Mouse (Mus musculus) limb, embryonic 12.5 days (tissue): ENCODE results near the gene Gm26602. TPM values are rescaled to one million over a fixed set of nuclear protein-coding genes. Genes with fewer than 3 reads are reported as not detected.
A peak's percentile ranks its signal among the peaks of the same experiment; 100 is the strongest.
"Not testable (repeated sequence)": the region's sequence is repeated elsewhere in the genome, so short reads cannot be mapped to it uniquely, and the experiment has no call there.

Source experiments
- ATAC-seq: fragments of 200-750 bp; cut with Nextera tagmentation; 2 replicates; pipeline ENCODE4 v1.8.0; 2017; ENCODE audit warnings: low read depth, moderate TSS enrichment; ENCODE audit not compliant: insufficient number of reproducible peaks, insufficient read depth, low FRiP score, low TSS enrichment
- H3K27ac ChIP-seq: fragments of 300-500 bp; sonication (generic); 2 replicates; pipeline ENCODE4 v1.5.1; 2016; ENCODE audit warnings: mild to moderate bottlenecking, moderate library complexity
- H3K27me3 ChIP-seq: fragments of 300-500 bp; sonication (generic); 2 replicates; pipeline ENCODE4 v1.6.1; 2016; ENCODE audit warnings: mild to moderate bottlenecking, moderate library complexity
- H3K36me3 ChIP-seq: fragments of 300-500 bp; sonication (generic); 2 replicates; pipeline ENCODE4 v1.6.1; 2016; ENCODE audit warnings: mild to moderate bottlenecking, moderate library complexity
- H3K4me1 ChIP-seq: fragments of 300-500 bp; sonication (generic); replicated peaks from 2 replicates; pipeline ENCODE4 v1.6.1; 2016
- H3K4me2 ChIP-seq: fragments of 300-500 bp; sonication (generic); 2 replicates; pipeline ENCODE4 v1.6.1; 2016; ENCODE audit warnings: mild to moderate bottlenecking, moderate library complexity
- H3K4me3 ChIP-seq: fragments of 300-500 bp; sonication (generic); replicated peaks from 2 replicates; pipeline ENCODE4 v1.5.1; 2016; ENCODE audit warnings: mild to moderate bottlenecking
- H3K9ac ChIP-seq: fragments of 300-500 bp; sonication (generic); replicated peaks from 2 replicates; pipeline ENCODE4 v1.6.1; 2016; ENCODE audit warnings: mild to moderate bottlenecking, moderate library complexity
- H3K9me3 ChIP-seq: fragments of 300-500 bp; sonication (generic); 2 replicates; pipeline ENCODE4 v1.6.1; 2016; ENCODE audit warnings: mild to moderate bottlenecking, moderate library complexity
- WGBS: fragments of 180-500 bp; shearing (Covaris S2); methylation state at CpG from one replicate; pipeline ENCODE4 v1.1.7; 2016; 5-methylcytosine and 5-hydroxymethylcytosine counted together
- polyA plus RNA-seq: library from polyadenylated mRNA; unstranded; fragments of >200 nt; fragmentation: Nextera tagmentation; extraction: Ambion mirVana; gene quantifications from 2 replicates; pipeline ENCODE4 v1.2.1, GENCODE M21; 2016

The Gm26602 gene
- polyA plus RNA-seq, 1 experiment from 2014 or later: 5.5 TPM

DNA sequence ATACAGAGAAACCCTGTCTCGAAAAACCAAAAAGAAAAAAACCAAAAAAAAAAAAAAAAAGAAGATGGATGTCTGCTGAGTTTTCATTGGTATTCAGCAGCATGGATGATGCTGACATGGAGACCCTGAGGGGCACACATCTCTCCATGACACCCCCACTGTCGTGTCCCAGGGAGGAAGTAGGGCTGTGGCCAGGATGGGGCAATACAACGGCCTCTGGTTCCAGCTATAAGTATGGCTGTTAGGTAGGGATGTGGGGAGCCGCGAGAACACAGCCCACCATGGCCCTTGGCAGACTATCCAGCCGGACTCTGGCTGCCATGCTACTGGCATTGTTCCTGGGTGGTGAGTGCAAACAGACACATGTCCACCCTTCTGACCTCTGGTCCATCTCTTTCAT is 24.6 kb upstream of the Gm26602 start, which contains the start of gene Elane:
Elane (plus strand) TSS at position 194 of the 400 bp plus-strand sequence.
- Histone ChIP-seq H3K4me1 (peaks cover 21% of the 10 kb centered on the region), H3K9ac (no peak within 1 kb of the TSS), H3K27ac (no peak within 1 kb of the TSS), H3K27me3 (peaks cover 31% of the 10 kb centered on the region), H3K36me3 (no peaks in the 10 kb centered on the region), H3K9me3 (no peaks in the 10 kb centered on the region), H3K4me2 (no peak within 1 kb of the TSS), H3K4me3 (no peak within 1 kb of the TSS)
- ATAC-seq: no peak
- WGBS: 82% methylated on average over 6 of the region's 6 CpGs

GRCm38 (mm10) chr10:79886611-79887010 is 24.0 kb upstream of the Gm26602 start:
- Histone ChIP-seq H3K9me3 (no peaks in the 10 kb centered on the region), H3K4me3 (no peak overlapping the region), H3K9ac (no peak overlapping the region), H3K27me3 (peaks cover 27% of the 10 kb centered on the region), H3K27ac (no peak overlapping the region), H3K4me2 (no peak overlapping the region), H3K4me1 (peaks cover 20% of the 10 kb centered on the region), H3K36me3 (no peaks in the 10 kb centered on the region)
- WGBS: 75% methylated on average over 8 of the region's 8 CpGs
- no peak for ATAC-seq

GRCm38 (mm10) chr10:79889386-79889785 is 21.3 kb upstream of the Gm26602 start:
- no peaks in the 10 kb centered on the region for H3K4me1 ChIP-seq
- H3K9ac ChIP-seq: no peak overlapping the region
- 87% methylated on average over 2 of the region's 2 CpGs for WGBS
- H3K9me3 ChIP-seq: no peaks in the 10 kb centered on the region
- no peak overlapping the region for H3K4me3 ChIP-seq
- no peak overlapping the region for H3K4me2 ChIP-seq
- no peaks in the 10 kb centered on the region; the same call in 1 of the 2 replicates for H3K27me3 ChIP-seq
- H3K27ac ChIP-seq: no peak overlapping the region
- H3K36me3 ChIP-seq: peaks cover 7% of the 10 kb centered on the region; the same call in 1 of the 2 replicates
- ATAC-seq: no peak

GRCm38 (mm10) chr10:79890670-79891069 is 20.0 kb upstream of the Gm26602 start, which contains the start of gene Cfd:
Gene Cfd (plus strand): TSS chr10:79890853.
- 35% methylated on average over 5 of the region's 5 CpGs for WGBS
- 0 out of 2 replicates have a peak within 1 kb of the TSS, but pooled peaks have one; percentile 23 for H3K9ac ChIP-seq
- no peaks in the 10 kb centered on the region; the same call in 1 of the 2 replicates for H3K27me3 ChIP-seq
- H3K4me2 ChIP-seq: no peak within 1 kb of the TSS
- no peaks in the 10 kb centered on the region for H3K4me1 ChIP-seq
- H3K27ac ChIP-seq: no peak within 1 kb of the TSS
- H3K36me3 ChIP-seq: peaks cover 17% of the 10 kb centered on the region
- no peak within 1 kb of the TSS for H3K4me3 ChIP-seq
- no peaks in the 10 kb centered on the region for H3K9me3 ChIP-seq
- ATAC-seq: no peak

- H3K4me1 ChIP-seq, H3K27ac ChIP-seq, H3K4me3 ChIP-seq, H3K4me2 ChIP-seq, H3K9ac ChIP-seq, H3K9me3 ChIP-seq, H3K27me3 ChIP-seq: not testable (repeated sequence)
- 43% methylated on average over 22 of the region's 22 CpGs for WGBS
- peak; percentile 40; the same call in 1 of the 2 replicates for ATAC-seq
- peaks cover 36% of the 10 kb centered on the region for H3K36me3 ChIP-seq
These were observed 18.1 kb upstream of the Gm26602 start for GRCm38 (mm10) chr10:79892451-79893118.

- Histone ChIP-seq H3K27me3 (no peaks in the 10 kb centered on the region; the same call in 1 of the 2 replicates), H3K4me2 (no peak overlapping the region), H3K9me3 (no peaks in the 10 kb centered on the region), H3K27ac (no peak overlapping the region), H3K4me3 (no peak overlapping the region), H3K36me3 (peaks cover 71% of the 10 kb centered on the region), H3K9ac (peak overlapping the region; percentile 18; the same call in 1 of the 2 replicates), H3K4me1 (peaks cover 4% of the 10 kb centered on the region; the same call in 1 of the 2 replicates)
- ATAC-seq: no peak
- 93% methylated on average over 16 of the region's 16 CpGs for WGBS
These were observed 14.3 kb upstream of the Gm26602 start for GRCm38 (mm10) chr10:79896306-79896705.

DNA sequence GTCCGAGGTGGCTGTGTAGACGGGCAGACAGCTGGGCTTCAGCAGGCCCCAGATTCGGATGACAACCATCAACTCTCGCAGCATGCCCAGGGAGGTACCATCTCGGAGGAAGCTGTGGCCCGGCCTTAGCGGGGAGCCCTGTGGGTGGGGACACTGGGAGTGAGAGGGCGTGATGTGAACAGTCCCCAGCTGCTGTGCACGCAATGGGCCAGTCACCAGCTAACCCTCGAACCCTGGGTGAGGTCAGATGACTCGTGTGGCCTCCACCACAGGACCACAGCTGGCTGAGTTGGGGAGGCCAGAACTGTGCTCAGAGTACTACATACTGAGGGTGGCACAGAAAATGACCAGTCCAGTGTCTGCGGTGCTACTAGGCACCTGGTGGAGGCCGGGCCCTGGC is 13.8 kb upstream of the Gm26602 start:
- WGBS: 87% methylated on average over 13 of the region's 13 CpGs
- H3K4me1 ChIP-seq: peaks cover 6% of the 10 kb centered on the region; the same call in 1 of the 2 replicates
- no peak overlapping the region for H3K27ac ChIP-seq
- H3K4me2 ChIP-seq: no peak overlapping the region
- H3K9ac ChIP-seq: no peak overlapping the region
- H3K9me3 ChIP-seq: no peaks in the 10 kb centered on the region
- ATAC-seq: no peak
- H3K36me3 ChIP-seq: peaks cover 76% of the 10 kb centered on the region
- H3K27me3 ChIP-seq: no peaks in the 10 kb centered on the region; the same call in 1 of the 2 replicates
- no peak overlapping the region for H3K4me3 ChIP-seq

GRCm38 (mm10) chr10:79897316-79898245 is 13.1 kb upstream of the Gm26602 start:
- no peaks in the 10 kb centered on the region for H3K9me3 ChIP-seq
- peaks cover 6% of the 10 kb centered on the region; the same call in 1 of the 2 replicates for H3K4me1 ChIP-seq
- no peak overlapping the region for H3K9ac ChIP-seq
- peaks cover 83% of the 10 kb centered on the region for H3K36me3 ChIP-seq
- no peak overlapping the region for H3K27ac ChIP-seq
- ATAC-seq: no peak
- WGBS: 51% methylated on average over 20 of the region's 20 CpGs
- no peak overlapping the region for H3K4me2 ChIP-seq
- H3K4me3 ChIP-seq: no peak overlapping the region
- no peaks in the 10 kb centered on the region for H3K27me3 ChIP-seq

DNA sequence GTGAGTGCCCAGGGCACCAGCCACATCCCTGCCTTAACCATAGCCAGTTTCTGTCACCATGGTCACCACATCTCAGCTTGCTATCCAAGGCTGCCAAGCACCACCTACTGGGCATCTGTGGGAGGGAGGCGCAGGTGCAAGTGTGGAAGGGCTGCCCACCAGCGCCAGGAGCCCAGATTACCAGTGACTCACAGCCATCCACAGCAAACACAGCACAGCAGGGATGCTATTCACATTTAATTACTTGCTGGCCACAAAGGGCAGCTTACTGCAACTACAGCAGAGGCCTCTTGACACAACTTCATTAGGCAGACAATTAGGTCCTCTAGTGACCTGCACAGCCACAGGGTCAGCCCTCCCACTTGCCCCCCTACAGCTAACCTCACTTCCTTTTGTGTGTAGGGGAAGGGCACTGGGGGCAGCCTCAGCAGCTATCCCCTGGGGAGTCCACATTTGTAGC is 9.7 kb upstream of the Gm26602 start:
- H3K9ac ChIP-seq: 0 out of 2 replicates have a peak overlapping the region, but pooled peaks have one; percentile 4
- H3K36me3 ChIP-seq: peaks cover 96% of the 10 kb centered on the region
- no peak for ATAC-seq
- no peak overlapping the region for H3K4me3 ChIP-seq
- H3K9me3 ChIP-seq: no peaks in the 10 kb centered on the region
- 36% methylated on average over 2 of the region's 2 CpGs for WGBS
- no peaks in the 10 kb centered on the region for H3K27me3 ChIP-seq
- no peak overlapping the region for H3K4me2 ChIP-seq
- no peak overlapping the region for H3K27ac ChIP-seq
- H3K4me1 ChIP-seq: peaks cover 6% of the 10 kb centered on the region; the same call in 1 of the 2 replicates

DNA sequence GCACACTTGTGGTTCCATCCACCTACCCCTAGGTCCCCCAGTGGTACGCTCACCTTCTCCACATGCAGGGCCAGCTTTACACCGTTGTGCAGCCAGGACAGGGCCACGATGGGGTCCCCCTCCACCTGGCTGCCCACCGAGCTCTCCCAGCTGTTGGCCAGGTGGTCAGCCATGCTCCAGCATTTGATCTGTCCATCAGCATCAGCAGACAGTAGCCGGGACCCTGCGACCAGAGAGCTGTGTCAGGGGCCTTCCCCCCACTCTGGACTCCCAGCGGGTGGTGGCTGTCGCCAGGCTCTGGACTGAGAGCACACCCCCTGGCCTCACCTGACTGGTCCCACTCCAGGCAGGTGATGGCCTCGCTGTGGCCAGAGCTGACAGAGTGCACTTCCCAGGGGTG is 3.9 kb upstream of the Gm26602 start:
- Histone ChIP-seq H3K27me3 (0 out of 2 replicates have a peak, but pooled peaks cover 3% of the 10 kb centered on the region), H3K4me2 (no peak overlapping the region), H3K9me3 (no peaks in the 10 kb centered on the region), H3K9ac (no peak overlapping the region), H3K36me3 (peaks cover 70% of the 10 kb centered on the region), H3K4me3 (no peak overlapping the region), H3K4me1 (peaks cover 14% of the 10 kb centered on the region; the same call in 1 of the 2 replicates), H3K27ac (no peak overlapping the region)
- ATAC-seq: no peak
- WGBS: 94% methylated on average over 9 of the region's 9 CpGs

DNA sequence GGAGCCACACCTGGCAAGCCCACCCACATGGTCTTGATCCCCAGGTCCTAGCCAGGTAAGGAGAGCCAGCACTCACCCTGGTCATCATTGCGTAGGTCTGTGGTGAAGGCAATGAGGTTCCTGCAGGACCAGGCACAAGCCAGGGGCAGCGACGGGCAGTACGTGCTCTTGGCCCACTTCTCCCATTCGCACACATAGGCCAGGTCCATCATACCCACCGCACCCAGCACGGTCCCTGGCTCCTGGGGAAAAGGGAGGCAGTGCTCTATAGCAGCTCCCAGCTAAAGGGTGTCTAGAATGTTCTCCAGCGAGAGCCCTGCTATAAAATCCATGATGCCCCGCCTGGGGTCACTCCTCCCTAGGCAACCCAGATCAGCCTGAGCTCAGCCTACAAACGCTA is 3.2 kb upstream of the Gm26602 start:
- no peak for ATAC-seq
- Histone ChIP-seq H3K27me3 (0 out of 2 replicates have a peak, but pooled peaks cover 3% of the 10 kb centered on the region), H3K9me3 (no peaks in the 10 kb centered on the region), H3K4me3 (peak overlapping the region; percentile 12; the same call in 1 of the 2 replicates), H3K4me1 (peaks cover 14% of the 10 kb centered on the region; the same call in 1 of the 2 replicates), H3K9ac (no peak overlapping the region), H3K27ac (no peak overlapping the region), H3K4me2 (peak overlapping the region; percentile 50), H3K36me3 (peaks cover 70% of the 10 kb centered on the region)
- 94% methylated on average over 10 of the region's 10 CpGs for WGBS
